Mouse (Mus musculus) forebrain, embryonic 15.5 days (tissue): ENCODE measurements around the gene Arhgap31. TPM values are rescaled to one million over a fixed set of nuclear protein-coding genes. Genes with fewer than 3 reads are reported as not detected.

Source experiments
- ATAC-seq: fragments of 200-750 bp; cut with Nextera tagmentation; replicated peaks from 2 replicates; pipeline ENCODE4 v1.8.0; 2017; ENCODE audit warnings: mild to moderate bottlenecking, moderate TSS enrichment, moderate library complexity
- H3K27ac ChIP-seq: fragments of 300-500 bp; sonication (generic); replicated peaks from 2 replicates; pipeline ENCODE4 v1.5.1; 2015; ENCODE audit warnings: mild to moderate bottlenecking, inconsistent platforms
- H3K27me3 ChIP-seq: fragments of 300-500 bp; sonication (generic); 2 replicates; pipeline ENCODE4 v1.6.1; 2015; ENCODE audit warnings: inconsistent platforms
- H3K36me3 ChIP-seq: fragments of 300-500 bp; sonication (generic); 2 replicates; pipeline ENCODE4 v1.6.1; 2015; ENCODE audit warnings: mild to moderate bottlenecking, inconsistent platforms
- H3K4me1 ChIP-seq: fragments of 300-500 bp; sonication (generic); 2 replicates; pipeline ENCODE4 v1.6.1; 2015; ENCODE audit warnings: inconsistent platforms
- H3K4me2 ChIP-seq: fragments of 300-500 bp; sonication (generic); replicated peaks from 2 replicates; pipeline ENCODE4 v1.6.1; 2015; ENCODE audit warnings: mild to moderate bottlenecking, inconsistent platforms
- H3K4me3 ChIP-seq: fragments of 300-500 bp; sonication (generic); 2 replicates; pipeline ENCODE4 v1.5.1; 2015; ENCODE audit warnings: mild to moderate bottlenecking, inconsistent platforms
- H3K9ac ChIP-seq: fragments of 300-500 bp; sonication (generic); replicated peaks from 2 replicates; pipeline ENCODE4 v1.6.1; 2015; ENCODE audit warnings: mild to moderate bottlenecking, inconsistent platforms
- H3K9me3 ChIP-seq: fragments of 300-500 bp; sonication (generic); 2 replicates; pipeline ENCODE4 v1.6.1; 2016; ENCODE audit warnings: inconsistent platforms
- WGBS: fragments of 180-500 bp; shearing (Covaris S2); methylation state at CpG from one replicate; pipeline ENCODE4 v1.1.7; 2015; ENCODE audit warnings: mixed read lengths; 5-methylcytosine and 5-hydroxymethylcytosine counted together
- polyA plus RNA-seq: library from polyadenylated mRNA; unstranded; fragments of >200 nt; fragmentation: Nextera tagmentation; extraction: Ambion mirVana; gene quantifications from 2 replicates; pipeline ENCODE4 v1.2.1, GENCODE M21; 2015

Gene Arhgap31
- polyA plus RNA-seq, 1 experiment from 2014 or later = 3.4 TPM

GRCm38 (mm10) chr16:38625811-38626369, 87.2 kb downstream of the Arhgap31 start:
- no peak overlapping the region for H3K4me3 ChIP-seq
- no peak overlapping the region for H3K27ac ChIP-seq
- H3K9me3 ChIP-seq = no peaks in the 10 kb centered on the region
- H3K27me3 ChIP-seq = no peaks in the 10 kb centered on the region
- no peaks in the 10 kb centered on the region for H3K36me3 ChIP-seq
- no peaks in the 10 kb centered on the region for H3K4me1 ChIP-seq
- H3K9ac ChIP-seq = no peak overlapping the region
- H3K4me2 ChIP-seq = no peak overlapping the region
- 79% methylated on average over 10 of the region's 10 CpGs for WGBS
- ATAC-seq = no peak

- no peak overlapping the region for H3K4me2 ChIP-seq
- no peak overlapping the region for H3K4me3 ChIP-seq
- H3K27ac ChIP-seq = no peak overlapping the region
- no peaks in the 10 kb centered on the region for H3K9me3 ChIP-seq
- ATAC-seq = no peak
- no peaks in the 10 kb centered on the region for H3K36me3 ChIP-seq
- no peaks in the 10 kb centered on the region for H3K27me3 ChIP-seq
- H3K4me1 ChIP-seq = no peaks in the 10 kb centered on the region
- WGBS = 88% methylated on average over 7 of the region's 7 CpGs
- H3K9ac ChIP-seq = no peak overlapping the region
Observed at GRCm38 (mm10) chr16:38625411-38625810, 87.7 kb downstream of the Arhgap31 start.

GRCm38 (mm10) chr16:38624303-38624702, 88.8 kb downstream of the Arhgap31 start:
- Histone ChIP-seq H3K27me3 (no peaks in the 10 kb centered on the region), H3K4me2 (no peak overlapping the region), H3K4me1 (no peaks in the 10 kb centered on the region), H3K9me3 (no peaks in the 10 kb centered on the region), H3K36me3 (no peaks in the 10 kb centered on the region), H3K4me3 (no peak overlapping the region), H3K9ac (no peak overlapping the region), H3K27ac (no peak overlapping the region)
- 82% methylated on average over 11 of the region's 11 CpGs for WGBS
- no peak for ATAC-seq

- Histone ChIP-seq H3K9ac (no peak overlapping the region), H3K36me3 (no peaks in the 10 kb centered on the region), H3K9me3 (no peaks in the 10 kb centered on the region), H3K4me1 (no peaks in the 10 kb centered on the region), H3K4me2 (no peak overlapping the region), H3K4me3 (no peak overlapping the region), H3K27me3 (no peaks in the 10 kb centered on the region), H3K27ac (no peak overlapping the region)
- no peak for ATAC-seq
- WGBS = 76% methylated on average over 2 of the region's 2 CpGs
Observed at GRCm38 (mm10) chr16:38622283-38622682, 90.8 kb downstream of the Arhgap31 start.

- H3K4me2 ChIP-seq = no peak overlapping the region
- WGBS = 91% methylated on average over 16 of the region's 16 CpGs
- no peaks in the 10 kb centered on the region for H3K9me3 ChIP-seq
- no peaks in the 10 kb centered on the region for H3K27me3 ChIP-seq
- H3K4me1 ChIP-seq = no peaks in the 10 kb centered on the region
- no peak overlapping the region for H3K9ac ChIP-seq
- H3K4me3 ChIP-seq = no peak overlapping the region
- H3K27ac ChIP-seq = no peak overlapping the region
- ATAC-seq = no peak
- H3K36me3 ChIP-seq = no peaks in the 10 kb centered on the region
Observed at GRCm38 (mm10) chr16:38620696-38621450, 92.2 kb downstream of the Arhgap31 start.

GRCm38 (mm10) chr16:38619054-38619453, 94.0 kb downstream of the Arhgap31 start:
- Histone ChIP-seq H3K27me3 (no peaks in the 10 kb centered on the region), H3K36me3 (no peaks in the 10 kb centered on the region), H3K4me3 (no peak overlapping the region), H3K27ac (no peak overlapping the region), H3K4me2 (no peak overlapping the region), H3K9ac (no peak overlapping the region), H3K9me3 (no peaks in the 10 kb centered on the region), H3K4me1 (no peaks in the 10 kb centered on the region)
- no peak; the same call in 1 of the 2 replicates for ATAC-seq
- 10% methylated on average over 6 of the region's 6 CpGs for WGBS

GRCm38 (mm10) chr16:38617977-38618376, 95.1 kb downstream of the Arhgap31 start:
- Histone ChIP-seq H3K4me2 (no peak overlapping the region), H3K9me3 (no peaks in the 10 kb centered on the region), H3K36me3 (no peaks in the 10 kb centered on the region), H3K9ac (no peak overlapping the region), H3K4me1 (no peaks in the 10 kb centered on the region), H3K4me3 (no peak overlapping the region), H3K27ac (no peak overlapping the region), H3K27me3 (no peaks in the 10 kb centered on the region)
- ATAC-seq = no peak
- WGBS = 93% methylated on average over 13 of the region's 13 CpGs

GRCm38 (mm10) chr16:38613646-38614045, 99.4 kb downstream of the Arhgap31 start:
- Histone ChIP-seq H3K36me3 (no peaks in the 10 kb centered on the region), H3K4me2 (no peak overlapping the region), H3K9me3 (no peaks in the 10 kb centered on the region), H3K4me3 (no peak overlapping the region), H3K9ac (no peak overlapping the region), H3K27ac (no peak overlapping the region), H3K4me1 (no peaks in the 10 kb centered on the region), H3K27me3 (no peaks in the 10 kb centered on the region)
- ATAC-seq = no peak
- WGBS = 91% methylated on average over 6 of the region's 6 CpGs

GRCm38 (mm10) chr16:38612646-38613045, 100.4 kb downstream of the Arhgap31 start:
- H3K9me3 ChIP-seq = no peaks in the 10 kb centered on the region
- H3K4me2 ChIP-seq = no peak overlapping the region
- no peaks in the 10 kb centered on the region for H3K36me3 ChIP-seq
- H3K27ac ChIP-seq = no peak overlapping the region
- no peaks in the 10 kb centered on the region for H3K4me1 ChIP-seq
- H3K9ac ChIP-seq = no peak overlapping the region
- H3K4me3 ChIP-seq = no peak overlapping the region
- no peak for ATAC-seq
- no peaks in the 10 kb centered on the region for H3K27me3 ChIP-seq
- 80% methylated on average over 5 of the region's 5 CpGs for WGBS

GRCm38 (mm10) chr16:38609092-38609491, 104.0 kb downstream of the Arhgap31 start:
- WGBS = 68% methylated on average over 18 of the region's 18 CpGs
- no peak overlapping the region for H3K4me3 ChIP-seq
- H3K27me3 ChIP-seq = no peaks in the 10 kb centered on the region
- H3K36me3 ChIP-seq = no peaks in the 10 kb centered on the region
- H3K9me3 ChIP-seq = no peaks in the 10 kb centered on the region
- no peaks in the 10 kb centered on the region for H3K4me1 ChIP-seq
- ATAC-seq = no peak
- H3K27ac ChIP-seq = no peak overlapping the region
- H3K9ac ChIP-seq = no peak overlapping the region
- no peak overlapping the region for H3K4me2 ChIP-seq

GRCm38 (mm10) chr16:38608687-38609086, 104.4 kb downstream of the Arhgap31 start:
- no peak overlapping the region for H3K4me3 ChIP-seq
- no peaks in the 10 kb centered on the region for H3K36me3 ChIP-seq
- no peaks in the 10 kb centered on the region for H3K4me1 ChIP-seq
- H3K9ac ChIP-seq = no peak overlapping the region
- H3K27me3 ChIP-seq = no peaks in the 10 kb centered on the region
- 87% methylated on average over 12 of the region's 12 CpGs for WGBS
- no peaks in the 10 kb centered on the region for H3K9me3 ChIP-seq
- no peak overlapping the region for H3K4me2 ChIP-seq
- no peak for ATAC-seq
- H3K27ac ChIP-seq = no peak overlapping the region

- WGBS = 90% methylated on average over 7 of the region's 7 CpGs
- H3K27me3 ChIP-seq = no peaks in the 10 kb centered on the region
- H3K4me1 ChIP-seq = no peaks in the 10 kb centered on the region
Observed at GRCm38 (mm10) chr16:38606509-38606908, 106.6 kb downstream of the Arhgap31 start.

More at GRCm38 (mm10) chr16:38606509-38606908, 106.6 kb downstream of the Arhgap31 start:
- Histone ChIP-seq H3K9ac (no peak overlapping the region), H3K4me2 (no peak overlapping the region), H3K27ac (no peak overlapping the region), H3K9me3 (no peaks in the 10 kb centered on the region), H3K36me3 (no peaks in the 10 kb centered on the region), H3K4me3 (no peak overlapping the region)
- ATAC-seq = no peak
